Mouse (Mus musculus) megakaryocyte, embryonic 14.5 days (primary cell): Measurements from ENCODE around the gene Haspin.

Experiments
- FLI1 ChIP-seq: IDR thresholded peaks from 2 replicates; pipeline ENCODE4 v1.6.1; 2012; ENCODE audit warnings: low read length, inconsistent platforms, mixed read lengths
- GATA1 ChIP-seq: IDR thresholded peaks from 3 replicates; pipeline ENCODE4 v1.6.1; 2012; ENCODE audit warnings: mixed read lengths, low read length, inconsistent platforms, borderline replicate concordance

DNA sequence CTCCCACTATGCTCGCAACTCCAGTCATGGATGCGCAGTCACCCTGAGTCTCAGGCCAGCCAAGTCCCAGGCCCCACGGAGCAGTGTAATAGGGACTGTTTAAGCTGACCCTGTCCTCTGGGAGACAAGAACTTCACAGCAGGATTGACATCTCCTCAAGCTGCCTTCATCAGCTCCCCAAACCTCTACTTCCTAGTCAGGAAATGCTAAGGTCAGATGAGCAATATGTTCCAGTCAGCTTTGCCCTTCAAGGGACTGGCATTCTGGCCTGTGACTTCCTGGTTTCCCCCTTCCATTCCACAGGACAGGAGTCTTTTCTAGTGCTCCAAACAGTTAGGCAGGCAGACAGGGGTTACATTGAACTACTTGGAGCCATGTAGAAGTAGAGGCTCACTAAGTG, 28.2 kb downstream of the Haspin start:
- no peak for TF ChIP-seq GATA1
- TF ChIP-seq FLI1 = no peak
